Mouse (Mus musculus) R1 (cell line): Measurements from ENCODE around the gene AC109138.7.
"Not testable (repeated sequence)": the region's sequence is repeated elsewhere in the genome, so short reads cannot be mapped to it uniquely, and the experiment has no call there.

Source experiments
- DNase-seq: peaks from one replicate; pipeline ENCODE4 v3.0.0-alpha.2; 2018; ENCODE audit warnings: low read depth, low spot score

AC109138.7 gene

GRCm38 (mm10) chr19:4247010-4247409, 32.9 kb downstream of the AC109138.7 start:
- DNase-seq = peak; percentile 25

GRCm38 (mm10) chr19:4248683-4249082, 34.5 kb downstream of the AC109138.7 start:
- DNase-seq = not testable (repeated sequence)

GRCm38 (mm10) chr19:4254230-4254629, 40.1 kb downstream of the AC109138.7 start:
- no peak for DNase-seq

GRCm38 (mm10) chr19:4255583-4256162, 41.5 kb downstream of the AC109138.7 start:
- peak; percentile 84 for DNase-seq

- DNase-seq = peak; percentile 97
Measured at GRCm38 (mm10) chr19:4257216-4257896, 43.2 kb downstream of the AC109138.7 start.

GRCm38 (mm10) chr19:4257897-4258252, 43.7 kb downstream of the AC109138.7 start:
- no peak for DNase-seq

- DNase-seq = peak; percentile 45
Measured at GRCm38 (mm10) chr19:4261038-4261698, 47.0 kb downstream of the AC109138.7 start.

- no peak for DNase-seq
Measured at GRCm38 (mm10) chr19:4262756-4263155, 48.6 kb downstream of the AC109138.7 start.

GRCm38 (mm10) chr19:4263702-4264101, 49.5 kb downstream of the AC109138.7 start:
- DNase-seq = peak; percentile 48

- no peak for DNase-seq
Measured at GRCm38 (mm10) chr19:4264171-4264780, 50.1 kb downstream of the AC109138.7 start.

- DNase-seq = peak; percentile 42
Measured at GRCm38 (mm10) chr19:4265956-4266355, 51.8 kb downstream of the AC109138.7 start.

- peak; percentile 61 for DNase-seq
Measured at GRCm38 (mm10) chr19:4268566-4269361, 54.6 kb downstream of the AC109138.7 start, which contains the start of gene Ssh3. Gene Ssh3, minus strand, starts transcription at chr19:4269180.

- no peak for DNase-seq
Measured at GRCm38 (mm10) chr19:4270187-4270586, 56.0 kb downstream of the AC109138.7 start.

- no peak for DNase-seq
Measured at GRCm38 (mm10) chr19:4270972-4271371, 56.8 kb downstream of the AC109138.7 start.

- peak; percentile 88 for DNase-seq
Measured at GRCm38 (mm10) chr19:4279487-4279886, 65.3 kb downstream of the AC109138.7 start.

GRCm38 (mm10) chr19:4280425-4280824, 66.3 kb downstream of the AC109138.7 start:
- DNase-seq = no peak
